Comparison of ENCODE assay signal across 24 mouse cellular contexts in genomic region chr5:142329724-142330520, GRCm38 (mm10).
A peak's percentile ranks its signal among the peaks of the same experiment; 100 is the strongest.
DNase-seq lines count a peak whose midpoint lies in the region; ATAC-seq and TF ChIP-seq lines count a peak whose summit lies in the region.
"Had no signal": no experiment of that assay in that cellular context is flagged by ENCODE, and none has a peak within 500 bp of the region (broad histone marks: within the 10 kb centered on the region; RNA-seq: fewer than 3 reads in every experiment).

No protein-coding gene starts in this region.

- H3K4me3 ChIP-seq in embryonic facial prominence, embryonic 15.5 days (replicated peaks), result no peak overlapping the region
- H3K4me3 ChIP-seq in hindbrain, embryonic 12.5 days, result no peak overlapping the region
- no peak overlapping the region for H3K4me3 ChIP-seq in gastrocnemius, adult 2 months
- H3K4me3 ChIP-seq: intestine, embryonic 15.5 days; left cerebral cortex, adult 2 months; liver, embryonic 13.5 days; midbrain, embryonic 15.5 days; myocyte; neural tube, embryonic 13.5 days had no signal

- H3K27me3 ChIP-seq in embryonic facial prominence, embryonic 15.5 days, result no peaks in the 10 kb centered on the region
- H3K27me3 ChIP-seq in splenic B cell, adult 2 months (ENCODE audit: control insufficient read depth, insufficient read depth, low read length, poor library complexity, severe bottlenecking), result no peaks in the 10 kb centered on the region
- no peaks in the 10 kb centered on the region for H3K27me3 ChIP-seq in hindbrain, embryonic 12.5 days
- H3K27me3 ChIP-seq: intestine, embryonic 15.5 days; liver, embryonic 13.5 days; midbrain, embryonic 15.5 days; neural tube, embryonic 13.5 days had no signal

- no peak overlapping the region for H3K4me2 ChIP-seq in embryonic facial prominence, embryonic 15.5 days (replicated peaks)
- no peak overlapping the region for H3K4me2 ChIP-seq in hindbrain, embryonic 12.5 days (replicated peaks)
- H3K4me2 ChIP-seq: intestine, embryonic 15.5 days; liver, embryonic 13.5 days; midbrain, embryonic 15.5 days; neural tube, embryonic 13.5 days had no signal

- H3K9me3 ChIP-seq in embryonic facial prominence, embryonic 15.5 days (replicated peaks), result no peaks in the 10 kb centered on the region
- no peaks in the 10 kb centered on the region for H3K9me3 ChIP-seq in hindbrain, embryonic 12.5 days (replicated peaks)
- H3K9me3 ChIP-seq: intestine, embryonic 15.5 days; liver, embryonic 13.5 days; midbrain, embryonic 15.5 days; neural tube, embryonic 13.5 days had no signal

- H3K27ac ChIP-seq in embryonic facial prominence, embryonic 15.5 days (replicated peaks), result peak overlapping the region; percentile 78
- no peak overlapping the region for H3K27ac ChIP-seq in hindbrain, embryonic 12.5 days
- H3K27ac ChIP-seq in gastrocnemius, adult 2 months, result no peak overlapping the region
- H3K27ac ChIP-seq: intestine, embryonic 15.5 days; left cerebral cortex, adult 2 months; liver, embryonic 13.5 days; midbrain, embryonic 15.5 days; neural tube, embryonic 13.5 days had no signal

- peaks cover 3% of the 10 kb centered on the region; the same call in 1 of the 2 replicates for H3K4me1 ChIP-seq in embryonic facial prominence, embryonic 15.5 days
- peaks cover 7% of the 10 kb centered on the region; the same call in 1 of the 2 replicates for H3K4me1 ChIP-seq in hindbrain, embryonic 12.5 days
- H3K4me1 ChIP-seq: intestine, embryonic 15.5 days; liver, embryonic 13.5 days; midbrain, embryonic 15.5 days; neural tube, embryonic 13.5 days had no signal

- ATAC-seq in embryonic facial prominence, embryonic 15.5 days (ENCODE audit: insufficient number of reproducible peaks, low FRiP score, low TSS enrichment, low read depth), result no peak
- no peak for ATAC-seq in hindbrain, embryonic 12.5 days (ENCODE audit: low FRiP score)
- ATAC-seq: forebrain, embryonic 16.5 days; hindbrain, embryonic 16.5 days; intestine, embryonic 15.5 days; midbrain, embryonic 15.5 days had no signal

- intact Hi-C loops in gastrocnemius, adult 2 months (cut with DNase I), result no loop called here

- DNase-seq in 416B (ENCODE audit: low read depth) (peak; percentile 49), NIH3T3 (ENCODE audit: low read depth) (peak; percentile 52)
- peak; percentile 17 for DNase-seq in splenic B cell, adult 2 months (ENCODE audit: low read depth, low spot score)
- no peak for DNase-seq in right cerebral cortex, postnatal 4 days
- DNase-seq in gastrocnemius, adult 2 months, result no peak
- DNase-seq: adrenal gland, postnatal 36 days; cerebellum, adult 9-11 months; gastrocnemius, postnatal 36 days; kidney, adult 9 months; kidney, postnatal 4 days; liver, embryonic 13.5 days; lung, adult 2 months; retina, postnatal 1 day; right cerebral cortex, postnatal 25 days; thymus, adult 2 months had no signal

- no peak overlapping the region for H3K9ac ChIP-seq in embryonic facial prominence, embryonic 15.5 days
- H3K9ac ChIP-seq in hindbrain, embryonic 12.5 days, result no peak overlapping the region
- H3K9ac ChIP-seq: intestine, embryonic 15.5 days; liver, embryonic 13.5 days; midbrain, embryonic 15.5 days; neural tube, embryonic 13.5 days had no signal

- TF ChIP-seq CTCF in gastrocnemius, adult 2 months (IDR thresholded peaks at IDR 0.05), result no peak

- no peaks in the 10 kb centered on the region for H3K36me3 ChIP-seq in embryonic facial prominence, embryonic 15.5 days
- no peaks in the 10 kb centered on the region for H3K36me3 ChIP-seq in splenic B cell, adult 2 months (ENCODE audit: control insufficient read depth, insufficient read depth, low read length, poor library complexity, severe bottlenecking)
- H3K36me3 ChIP-seq in hindbrain, embryonic 12.5 days, result no peaks in the 10 kb centered on the region
- H3K36me3 ChIP-seq: intestine, embryonic 15.5 days; liver, embryonic 13.5 days; midbrain, embryonic 15.5 days; neural tube, embryonic 13.5 days had no signal

- WGBS in embryonic facial prominence, embryonic 15.5 days, result 33% methylated on average over 7 of the region's 7 CpGs
- 87% methylated on average over 7 of the region's 7 CpGs for WGBS in hindbrain, embryonic 12.5 days

Comparison
In these comparisons a context has a peak if more than half of its experiments do, and no peak if none do; other contexts are left out.
1. DNase-seq: peak in 416B (single experiment), NIH3T3 (single experiment) and splenic B cell, adult 2 months (single experiment); none in right cerebral cortex, postnatal 4 days (single experiment) and gastrocnemius, adult 2 months (single experiment).